Comparison of ENCODE assay signal across 26 mouse cellular contexts in the genomic region with DNA sequence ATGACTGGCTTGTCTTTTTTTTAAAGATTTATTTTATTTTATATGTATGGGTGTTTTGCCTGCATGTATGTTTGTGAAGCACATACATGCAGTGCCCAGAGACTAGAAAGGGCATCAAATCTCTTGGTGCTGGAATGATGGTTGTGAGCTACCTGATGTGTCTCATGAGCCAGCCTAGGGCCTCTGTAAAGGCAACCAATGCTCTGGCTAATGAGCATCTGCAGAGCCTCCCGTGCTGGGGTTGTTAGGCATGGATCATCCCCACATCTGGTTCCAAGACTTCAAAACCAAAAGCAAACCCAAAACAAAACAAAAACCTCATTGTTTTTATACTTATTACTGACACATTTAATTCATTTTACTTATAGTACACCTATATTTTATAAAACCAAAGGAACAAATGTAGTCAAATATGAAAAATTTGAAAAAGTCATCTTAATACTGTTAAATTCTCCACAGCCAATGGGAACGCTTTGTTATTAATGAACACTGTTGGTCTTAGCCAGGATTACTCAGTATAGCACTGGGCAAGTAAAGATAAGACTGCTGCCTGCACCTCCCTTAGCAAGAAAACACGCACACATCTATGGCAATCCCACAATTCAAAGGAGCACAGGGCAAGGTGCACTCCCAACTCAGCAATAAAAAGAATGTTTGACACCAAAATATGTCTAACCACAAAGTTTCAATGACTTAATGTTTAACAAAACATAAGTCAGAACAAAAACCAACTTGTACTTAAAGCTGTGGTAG. TPM values are rescaled to one million over a fixed set of nuclear protein-coding genes. Genes with fewer than 3 reads are reported as not detected.
A peak's percentile ranks its signal among the peaks of the same experiment; 100 is the strongest.
DNase-seq lines count a peak whose midpoint lies in the region; ATAC-seq and TF ChIP-seq lines count a peak whose summit lies in the region.
"Had no signal": no experiment of that assay in that cellular context is flagged by ENCODE, and none has a peak within 500 bp of the region (broad histone marks: within the 10 kb centered on the region; RNA-seq: fewer than 3 reads in every experiment).

No protein-coding gene starts in this region.

- H3K27ac ChIP-seq in intestine, postnatal 0 days (ENCODE audit: low read depth, low read length), result no peak overlapping the region
- H3K27ac ChIP-seq in liver, embryonic 15.5 days (replicated peaks), result peak overlapping the region; percentile 83
- no peak overlapping the region for H3K27ac ChIP-seq in stomach, embryonic 16.5 days (ENCODE audit: low read length)
- no peak overlapping the region for H3K27ac ChIP-seq in forebrain, embryonic 13.5 days
- H3K27ac ChIP-seq in limb, embryonic 10.5 days, result no peak overlapping the region
- H3K27ac ChIP-seq: embryonic facial prominence, embryonic 13.5 days; forebrain, embryonic 15.5 days; hindbrain, postnatal 0 days; layer of hippocampus, adult 2 months; limb, embryonic 12.5 days; midbrain, embryonic 15.5 days had no signal

- H3K9me3 ChIP-seq in intestine, postnatal 0 days (ENCODE audit: control insufficient read depth), result no peaks in the 10 kb centered on the region
- no peaks in the 10 kb centered on the region for H3K9me3 ChIP-seq in liver, embryonic 15.5 days (replicated peaks)
- H3K9me3 ChIP-seq in stomach, embryonic 16.5 days (replicated peaks; ENCODE audit: control insufficient read depth, low read length), result no peaks in the 10 kb centered on the region
- H3K9me3 ChIP-seq in forebrain, embryonic 13.5 days (replicated peaks), result no peaks in the 10 kb centered on the region
- no peaks in the 10 kb centered on the region for H3K9me3 ChIP-seq in limb, embryonic 10.5 days (replicated peaks)
- H3K9me3 ChIP-seq: embryonic facial prominence, embryonic 13.5 days; forebrain, embryonic 15.5 days; heart, embryonic 12.5 days; limb, embryonic 12.5 days; midbrain, embryonic 15.5 days had no signal

- no peak for TF ChIP-seq CTCF in intestine, postnatal 0 days (IDR thresholded peaks at IDR 0.05; ENCODE audit: low read depth)

- no peaks in the 10 kb centered on the region for H3K4me1 ChIP-seq in intestine, postnatal 0 days (replicated peaks; ENCODE audit: control insufficient read depth, insufficient read depth, low read length)
- H3K4me1 ChIP-seq in liver, embryonic 15.5 days (replicated peaks), result peaks cover 48% of the 10 kb centered on the region
- H3K4me1 ChIP-seq in stomach, embryonic 16.5 days (ENCODE audit: control insufficient read depth, insufficient read depth, low read length), result no peaks in the 10 kb centered on the region
- H3K4me1 ChIP-seq in forebrain, embryonic 13.5 days, result no peaks in the 10 kb centered on the region
- no peaks in the 10 kb centered on the region for H3K4me1 ChIP-seq in limb, embryonic 10.5 days
- H3K4me1 ChIP-seq: embryonic facial prominence, embryonic 13.5 days; forebrain, embryonic 15.5 days; heart, embryonic 12.5 days; limb, embryonic 12.5 days; midbrain, embryonic 15.5 days had no signal

- ATAC-seq in intestine, postnatal 0 days, result peak; percentile 84
- ATAC-seq in liver, embryonic 15.5 days (ENCODE audit: insufficient read depth), result peak; percentile 88
- ATAC-seq in stomach, embryonic 16.5 days (ENCODE audit: insufficient read depth, low FRiP score), result 0 out of 2 replicates have a peak, but pooled peaks have one; percentile 56
- ATAC-seq in forebrain, embryonic 13.5 days, result no peak
- ATAC-seq: forebrain, embryonic 15.5 days; hindbrain, postnatal 0 days; midbrain, embryonic 15.5 days had no signal

- DNase-seq in c-Kit-positive CD71-positive TER-119-positive erythroid progenitor cells, embryonic 14.5 days (ENCODE audit: low spot score), result peak; percentile 61
- DNase-seq in heart, postnatal 36 days, result no peak
- no peak for DNase-seq in limb, embryonic 10.5 days (ENCODE audit: low spot score)
- DNase-seq: adrenal gland, adult 2 months; cerebellum, adult 2 months; cerebellum, postnatal 25 days; gastrocnemius, postnatal 14 days; heart, postnatal 10 days; kidney, adult 18-20 months; kidney, postnatal 10 days; lung, adult 2 months; lung, postnatal 14 days; right cerebral cortex, adult 18-20 months; right cerebral cortex, postnatal 4 days; thymus, postnatal 14 days had no signal

- no peak overlapping the region for H3K4me2 ChIP-seq in intestine, postnatal 0 days (replicated peaks; ENCODE audit: low read depth)
- H3K4me2 ChIP-seq in liver, embryonic 15.5 days, result peak overlapping the region; percentile 32; the same call in 1 of the 2 replicates
- H3K4me2 ChIP-seq in stomach, embryonic 16.5 days (ENCODE audit: low read depth, low read length), result no peak overlapping the region
- H3K4me2 ChIP-seq in forebrain, embryonic 13.5 days, result no peak overlapping the region
- H3K4me2 ChIP-seq: embryonic facial prominence, embryonic 13.5 days; forebrain, embryonic 15.5 days; heart, embryonic 12.5 days; limb, embryonic 12.5 days; midbrain, embryonic 15.5 days had no signal

- no peaks in the 10 kb centered on the region for H3K27me3 ChIP-seq in intestine, postnatal 0 days (replicated peaks; ENCODE audit: control insufficient read depth, insufficient read depth, low read length)
- H3K27me3 ChIP-seq in liver, embryonic 15.5 days, result no peaks in the 10 kb centered on the region
- no peaks in the 10 kb centered on the region for H3K27me3 ChIP-seq in stomach, embryonic 16.5 days (ENCODE audit: control insufficient read depth, insufficient read depth, low read length)
- H3K27me3 ChIP-seq in forebrain, embryonic 13.5 days, result no peaks in the 10 kb centered on the region
- H3K27me3 ChIP-seq in limb, embryonic 10.5 days (ENCODE audit: low read depth, poor library complexity, severe bottlenecking), result no peaks in the 10 kb centered on the region
- H3K27me3 ChIP-seq: embryonic facial prominence, embryonic 13.5 days; forebrain, embryonic 15.5 days; heart, embryonic 12.5 days; limb, embryonic 12.5 days; midbrain, embryonic 15.5 days had no signal

- whole genome bisulfite sequencing in intestine, postnatal 0 days, result 55% methylated on average over 3 of the region's 3 CpGs
- WGBS in liver, embryonic 15.5 days (ENCODE audit: insufficient replicate concordance), result 31% methylated on average over 3 of the region's 3 CpGs
- 77% methylated on average over 3 of the region's 3 CpGs for WGBS in stomach, embryonic 16.5 days
- 90% methylated on average over 3 of the region's 3 CpGs for WGBS in forebrain, embryonic 13.5 days
- WGBS in limb, embryonic 10.5 days, result 87% methylated on average over 3 of the region's 3 CpGs

- H3K9ac ChIP-seq in intestine, postnatal 0 days (ENCODE audit: low read depth, low read length), result no peak overlapping the region
- H3K9ac ChIP-seq in liver, embryonic 15.5 days, result no peak overlapping the region
- no peak overlapping the region for H3K9ac ChIP-seq in stomach, embryonic 16.5 days (ENCODE audit: low read length)
- H3K9ac ChIP-seq in forebrain, embryonic 13.5 days, result no peak overlapping the region
- H3K9ac ChIP-seq: embryonic facial prominence, embryonic 13.5 days; forebrain, embryonic 15.5 days; heart, embryonic 12.5 days; limb, embryonic 12.5 days; midbrain, embryonic 15.5 days had no signal

- H3K36me3 ChIP-seq in intestine, postnatal 0 days (ENCODE audit: control insufficient read depth, insufficient read depth), result peaks cover 60% of the 10 kb centered on the region
- peaks cover 40% of the 10 kb centered on the region for H3K36me3 ChIP-seq in liver, embryonic 15.5 days (replicated peaks)
- peaks cover 11% of the 10 kb centered on the region for H3K36me3 ChIP-seq in stomach, embryonic 16.5 days (ENCODE audit: control insufficient read depth, insufficient read depth, low read length)
- H3K36me3 ChIP-seq in forebrain, embryonic 13.5 days (ENCODE audit: poor library complexity, severe bottlenecking), result peaks cover 36% of the 10 kb centered on the region
- peaks cover 60% of the 10 kb centered on the region for H3K36me3 ChIP-seq in limb, embryonic 10.5 days

- no peak overlapping the region for H3K4me3 ChIP-seq in intestine, postnatal 0 days (ENCODE audit: low read depth, low read length)
- no peak overlapping the region for H3K4me3 ChIP-seq in liver, embryonic 15.5 days (replicated peaks)
- no peak overlapping the region for H3K4me3 ChIP-seq in stomach, embryonic 16.5 days (replicated peaks; ENCODE audit: low read length)
- H3K4me3 ChIP-seq in forebrain, embryonic 13.5 days, result no peak overlapping the region
- no peak overlapping the region for H3K4me3 ChIP-seq in limb, embryonic 10.5 days
- H3K4me3 ChIP-seq: embryonic facial prominence, embryonic 13.5 days; forebrain, embryonic 15.5 days; heart, embryonic 12.5 days; layer of hippocampus, adult 2 months; limb, embryonic 12.5 days; midbrain, embryonic 15.5 days had no signal

- intact Hi-C loops in heart, postnatal 36 days (cut with DNase I), result no loop called here

RNA-seq across cellular contexts. Expression of a gene that starts 24.6 kb away (rescaled TPM):
- 47.1 and 49.1 TPM in 2 replicates for polyA plus RNA-seq in intestine, postnatal 0 days (2015; fragmentation: Nextera tagmentation; extraction: Ambion mirVana)
- polyA plus RNA-seq in liver, embryonic 15.5 days (2015; fragmentation: Nextera tagmentation; extraction: Ambion mirVana), result 7.0 and 7.3 TPM in 2 replicates
- 15.9 and 16.5 TPM in 2 replicates for polyA plus RNA-seq in stomach, embryonic 16.5 days (2015; fragmentation: Nextera tagmentation; extraction: Ambion mirVana)
- 11.0 and 11.7 TPM in 2 replicates for polyA plus RNA-seq in forebrain, embryonic 13.5 days (2015; fragmentation: Nextera tagmentation; extraction: Ambion mirVana)
- total RNA-seq in heart, postnatal 36 days (2021), result 10 to 100 TPM; 16.4 to 16.7 TPM
- 10.4 and 13.4 TPM in 2 replicates for polyA plus RNA-seq in limb, embryonic 10.5 days (2016; fragmentation: Nextera tagmentation; extraction: Ambion mirVana)

RNA-seq across cellular contexts. Expression of a gene that starts 24.7 kb away (rescaled TPM):
- polyA plus RNA-seq in intestine, postnatal 0 days (2015; fragmentation: Nextera tagmentation; extraction: Ambion mirVana), result 442 and 470 TPM in 2 replicates
- 73.7 and 77.0 TPM in 2 replicates for polyA plus RNA-seq in liver, embryonic 15.5 days (2015; fragmentation: Nextera tagmentation; extraction: Ambion mirVana)
- 125 and 126 TPM in 2 replicates for polyA plus RNA-seq in stomach, embryonic 16.5 days (2015; fragmentation: Nextera tagmentation; extraction: Ambion mirVana)
- polyA plus RNA-seq in forebrain, embryonic 13.5 days (2015; fragmentation: Nextera tagmentation; extraction: Ambion mirVana), result 140 and 146 TPM in 2 replicates
- 100 to 1,000 TPM; 127 to 135 TPM for total RNA-seq in heart, postnatal 36 days (2021)
- polyA plus RNA-seq in limb, embryonic 10.5 days (2016; fragmentation: Nextera tagmentation; extraction: Ambion mirVana), result 96.8 and 106 TPM in 2 replicates

RNA-seq across cellular contexts. Expression of a gene that starts 50.2 kb away (rescaled TPM):
- polyA plus RNA-seq in intestine, postnatal 0 days (2015; fragmentation: Nextera tagmentation; extraction: Ambion mirVana), result 110 and 113 TPM in 2 replicates
- 29.4 and 35.2 TPM in 2 replicates for polyA plus RNA-seq in liver, embryonic 15.5 days (2015; fragmentation: Nextera tagmentation; extraction: Ambion mirVana)
- polyA plus RNA-seq in stomach, embryonic 16.5 days (2015; fragmentation: Nextera tagmentation; extraction: Ambion mirVana), result 89.5 and 93.1 TPM in 2 replicates
- 105 and 119 TPM in 2 replicates for polyA plus RNA-seq in forebrain, embryonic 13.5 days (2015; fragmentation: Nextera tagmentation; extraction: Ambion mirVana)
- total RNA-seq in heart, postnatal 36 days (2021), result 10 to 100 TPM; 33.8 to 36.5 TPM
- polyA plus RNA-seq in limb, embryonic 10.5 days (2016; fragmentation: Nextera tagmentation; extraction: Ambion mirVana), result 73.4 and 80.2 TPM in 2 replicates
